Mouse (Mus musculus): ENCODE measurements around the gene Ank3. TPM values are rescaled to one million over a fixed set of nuclear protein-coding genes. Genes with fewer than 3 reads are reported as not detected.

The Ank3 gene
- total and polyA plus RNA-seq, 2 experiments from 2014 or later: 23.4 to 64.7 TPM

DNA sequence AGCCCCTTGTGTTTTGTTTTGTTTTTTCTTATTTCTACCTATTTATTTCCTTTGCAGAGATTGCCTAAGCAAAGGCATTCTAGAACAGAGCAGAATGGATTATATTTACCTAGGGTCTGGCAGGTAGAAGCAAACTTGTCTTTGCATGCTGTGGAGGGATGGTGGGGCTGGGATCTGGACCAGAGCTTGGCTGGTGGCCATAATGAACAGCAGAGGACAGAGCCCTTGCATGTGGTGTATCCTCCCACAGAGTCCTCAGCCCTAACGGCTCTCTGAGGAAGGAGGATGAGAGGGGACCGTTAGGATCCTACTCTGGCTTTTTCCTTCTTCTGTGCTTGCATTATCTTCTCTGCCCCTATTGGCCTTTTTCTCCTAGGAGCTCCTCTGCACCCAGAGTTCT, 79.1 kb downstream of the Ank3 start:
- Histone ChIP-seq H3K36me3 (replicated peaks; ENCODE audit: control insufficient read depth, insufficient read depth, low read length) (no peaks in the 10 kb centered on the region), H3K4me1 (ENCODE audit: control insufficient read depth, insufficient read depth) (no peaks in the 10 kb centered on the region), H3K4me3 (ENCODE audit: low read depth, low read length) (no peak overlapping the region), H3K9ac (replicated peaks; ENCODE audit: low read depth, low read length) (no peak overlapping the region), H3K27ac (ENCODE audit: low read depth) (no peak overlapping the region), H3K9me3 (replicated peaks; ENCODE audit: control insufficient read depth, low read length) (no peaks in the 10 kb centered on the region), H3K4me2 (ENCODE audit: low read depth, low read length) (no peak overlapping the region), H3K27me3 (ENCODE audit: control insufficient read depth, insufficient read depth, low read length) (no peaks in the 10 kb centered on the region)
- TF ChIP-seq EP300 (IDR thresholded peaks at IDR 0.05; ENCODE audit: low read depth): no peak
- TF ChIP-seq CTCF (IDR thresholded peaks at IDR 0.05; ENCODE audit: low read depth): no peak
- 52% methylated on average over 2 of the region's 2 CpGs for WGBS
- no peak for DNase-seq (ENCODE audit: low spot score)
- ATAC-seq (ENCODE audit: insufficient read depth, low read depth): no peak

DNA sequence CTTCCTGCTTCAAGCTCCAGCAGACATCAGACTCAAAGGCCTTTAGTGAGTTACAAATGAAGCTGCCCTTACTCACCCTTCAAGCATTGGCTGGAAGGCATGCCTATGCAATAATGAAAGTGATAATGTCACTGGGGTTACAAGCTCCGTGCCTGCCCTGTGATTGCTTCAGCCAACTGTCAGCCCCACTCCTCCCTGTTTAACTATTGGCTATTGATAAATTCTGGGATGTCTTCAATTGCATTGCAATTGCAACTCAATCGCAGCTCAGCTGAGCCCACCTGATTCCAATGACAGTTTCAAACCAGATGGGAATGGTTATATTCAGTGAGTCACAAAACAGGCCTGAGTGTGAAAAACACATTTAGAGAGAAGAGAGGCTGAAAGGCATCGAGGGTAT, 80.3 kb downstream of the Ank3 start:
- Histone ChIP-seq H3K4me2 (ENCODE audit: low read depth, low read length) (no peak overlapping the region), H3K4me3 (ENCODE audit: low read depth, low read length) (no peak overlapping the region), H3K36me3 (replicated peaks; ENCODE audit: control insufficient read depth, insufficient read depth, low read length) (no peaks in the 10 kb centered on the region), H3K27me3 (ENCODE audit: control insufficient read depth, insufficient read depth, low read length) (no peaks in the 10 kb centered on the region), H3K4me1 (ENCODE audit: control insufficient read depth, insufficient read depth) (no peaks in the 10 kb centered on the region), H3K27ac (ENCODE audit: low read depth) (no peak overlapping the region), H3K9ac (replicated peaks; ENCODE audit: low read depth, low read length) (no peak overlapping the region), H3K9me3 (replicated peaks; ENCODE audit: control insufficient read depth, low read length) (no peaks in the 10 kb centered on the region)
- WGBS: 60% methylated on average over 3 of the region's 3 CpGs
- no peak for TF ChIP-seq EP300 (IDR thresholded peaks at IDR 0.05; ENCODE audit: low read depth)
- TF ChIP-seq CTCF (IDR thresholded peaks at IDR 0.05; ENCODE audit: low read depth): no peak
- no peak for ATAC-seq (ENCODE audit: insufficient read depth, low read depth)
- no peak for DNase-seq (ENCODE audit: low spot score)

DNA sequence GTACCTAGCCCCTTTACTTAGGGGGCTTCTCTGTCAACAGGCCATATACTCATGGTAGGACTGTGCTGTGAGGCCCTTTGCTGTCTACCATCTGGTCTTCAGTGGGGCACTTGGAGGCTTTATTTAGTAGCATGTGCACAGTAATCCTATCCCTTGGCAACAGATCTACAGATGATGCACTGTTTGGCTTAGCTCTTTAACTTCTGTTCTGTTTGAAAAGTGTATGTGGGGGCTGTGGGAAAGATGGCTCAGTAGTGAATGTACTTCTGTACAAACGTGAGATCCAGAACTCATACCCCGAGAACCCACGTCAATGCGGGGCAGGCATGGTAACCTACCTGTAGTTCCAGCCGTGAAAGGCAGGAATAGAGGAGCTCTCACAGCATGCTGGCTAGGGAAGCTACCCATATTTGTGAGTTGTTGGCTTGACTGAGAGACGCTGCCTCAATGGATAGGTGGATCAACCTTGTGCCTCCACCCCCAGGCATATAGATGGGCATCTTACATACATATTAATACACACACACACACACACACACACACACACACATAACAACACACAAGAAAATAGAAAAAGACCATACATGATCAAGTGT, 86.7 kb downstream of the Ank3 start:
- Histone ChIP-seq H3K9ac (replicated peaks; ENCODE audit: low read depth, low read length) (no peak overlapping the region), H3K4me1 (ENCODE audit: control insufficient read depth, insufficient read depth) (no peaks in the 10 kb centered on the region), H3K27ac (ENCODE audit: low read depth) (no peak overlapping the region), H3K27me3 (ENCODE audit: control insufficient read depth, insufficient read depth, low read length) (no peaks in the 10 kb centered on the region), H3K36me3 (replicated peaks; ENCODE audit: control insufficient read depth, insufficient read depth, low read length) (no peaks in the 10 kb centered on the region), H3K9me3 (replicated peaks; ENCODE audit: control insufficient read depth, low read length) (no peaks in the 10 kb centered on the region), H3K4me3 (ENCODE audit: low read depth, low read length) (no peak overlapping the region), H3K4me2 (ENCODE audit: low read depth, low read length) (no peak overlapping the region)
- WGBS: 89% methylated on average over 6 of the region's 6 CpGs
- TF ChIP-seq CTCF (IDR thresholded peaks at IDR 0.05; ENCODE audit: low read depth) (no peak), EP300 (IDR thresholded peaks at IDR 0.05; ENCODE audit: low read depth) (no peak)
- DNase-seq (ENCODE audit: low spot score) (no peak), ATAC-seq (ENCODE audit: insufficient read depth, low read depth) (no peak)

DNA sequence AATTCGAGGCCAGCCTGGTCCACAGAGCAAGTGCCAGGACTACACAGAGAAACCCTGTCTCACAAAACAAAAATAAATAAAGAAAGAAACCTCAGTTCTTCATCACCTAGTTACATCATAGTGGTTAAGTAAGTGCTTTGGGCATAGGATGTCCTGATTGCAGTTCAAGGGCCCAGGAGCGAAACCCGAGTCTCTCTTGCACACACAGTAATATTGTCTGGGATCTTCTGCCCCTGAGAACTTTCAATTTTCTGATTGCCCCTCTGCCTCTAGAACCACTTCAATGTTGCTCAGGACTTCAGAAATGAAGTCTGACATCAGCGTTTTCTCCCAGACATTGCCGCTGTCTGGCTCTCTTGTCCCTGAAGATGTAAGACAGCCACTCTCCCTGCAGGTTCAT, 91.6 kb downstream of the Ank3 start:
- WGBS: 81% methylated on average over 5 of the region's 5 CpGs

DNA sequence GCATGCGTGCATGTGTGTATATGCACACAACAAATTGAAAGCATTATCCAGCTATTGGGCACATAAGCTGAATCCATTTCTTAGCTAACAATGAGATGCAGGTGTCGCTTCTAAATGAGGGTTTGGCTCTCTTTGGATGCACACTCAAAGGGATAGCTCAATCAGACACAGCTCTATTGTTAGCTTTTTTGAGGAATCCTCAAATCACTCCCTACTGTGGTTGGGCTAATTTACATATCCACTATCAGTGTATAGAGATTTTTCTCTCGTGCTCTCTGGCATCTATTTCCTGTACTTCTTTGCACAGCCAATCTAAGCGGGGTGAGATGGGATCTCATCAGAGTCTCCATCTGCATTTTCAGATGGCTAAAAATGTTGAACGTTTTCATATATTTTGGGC, 93.4 kb downstream of the Ank3 start:
- no peak for TF ChIP-seq CTCF (IDR thresholded peaks at IDR 0.05; ENCODE audit: low read depth)
- no peak for TF ChIP-seq EP300 (IDR thresholded peaks at IDR 0.05; ENCODE audit: low read depth)
- Histone ChIP-seq H3K4me3 (ENCODE audit: low read depth, low read length) (no peak overlapping the region), H3K4me1 (ENCODE audit: control insufficient read depth, insufficient read depth) (no peaks in the 10 kb centered on the region), H3K9me3 (replicated peaks; ENCODE audit: control insufficient read depth, low read length) (no peaks in the 10 kb centered on the region), H3K36me3 (replicated peaks; ENCODE audit: control insufficient read depth, insufficient read depth, low read length) (no peaks in the 10 kb centered on the region), H3K9ac (replicated peaks; ENCODE audit: low read depth, low read length) (no peak overlapping the region), H3K27me3 (ENCODE audit: control insufficient read depth, insufficient read depth, low read length) (no peaks in the 10 kb centered on the region), H3K4me2 (ENCODE audit: low read depth, low read length) (no peak overlapping the region), H3K27ac (ENCODE audit: low read depth) (no peak overlapping the region)
- no peak for DNase-seq (ENCODE audit: low spot score)
- 68% methylated on average over 5 of the region's 5 CpGs for WGBS
- no peak for ATAC-seq (ENCODE audit: insufficient read depth, low read depth)

More for the DNA sequence above, 91.6 kb downstream of the Ank3 start:
- H3K27me3 ChIP-seq (ENCODE audit: control insufficient read depth, insufficient read depth, low read length): no peaks in the 10 kb centered on the region
- H3K4me2 ChIP-seq (ENCODE audit: low read depth, low read length): no peak overlapping the region
- H3K36me3 ChIP-seq (replicated peaks; ENCODE audit: control insufficient read depth, insufficient read depth, low read length): no peaks in the 10 kb centered on the region
- TF ChIP-seq EP300 (IDR thresholded peaks at IDR 0.05; ENCODE audit: low read depth) (no peak), CTCF (IDR thresholded peaks at IDR 0.05; ENCODE audit: low read depth) (no peak)
- DNase-seq (ENCODE audit: low spot score): no peak
- no peak overlapping the region for H3K9ac ChIP-seq (replicated peaks; ENCODE audit: low read depth, low read length)
- no peak for ATAC-seq (ENCODE audit: insufficient read depth, low read depth)
- H3K4me3 ChIP-seq (ENCODE audit: low read depth, low read length): no peak overlapping the region
- H3K4me1 ChIP-seq (ENCODE audit: control insufficient read depth, insufficient read depth): no peaks in the 10 kb centered on the region
- H3K27ac ChIP-seq (ENCODE audit: low read depth): no peak overlapping the region
- H3K9me3 ChIP-seq (replicated peaks; ENCODE audit: control insufficient read depth, low read length): no peaks in the 10 kb centered on the region

DNA sequence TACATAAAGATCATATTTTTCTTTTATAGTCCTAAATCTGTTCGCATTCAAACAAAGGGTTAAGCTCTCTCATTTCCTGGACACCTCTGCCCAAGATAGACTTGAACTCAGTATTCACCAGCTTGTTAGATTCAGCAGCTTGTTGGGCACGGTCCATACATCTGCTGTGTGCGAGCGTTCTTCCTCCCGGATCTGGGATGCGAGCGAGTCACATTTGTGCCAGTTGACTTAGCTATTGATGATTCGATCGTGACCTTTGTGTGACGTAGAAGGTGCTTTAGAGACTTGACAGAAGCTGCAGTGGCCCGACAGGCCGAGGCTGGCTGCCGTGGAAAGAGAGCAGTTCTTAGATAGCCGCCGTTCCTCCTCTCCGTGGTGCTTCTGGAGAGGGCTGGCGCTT, 98.8 kb downstream of the Ank3 start:
- 76% methylated on average over 17 of the region's 17 CpGs for WGBS
- H3K27ac ChIP-seq (ENCODE audit: low read depth): no peak overlapping the region
- ATAC-seq (ENCODE audit: insufficient read depth, low read depth) (no peak), DNase-seq (ENCODE audit: low spot score) (no peak)
- H3K27me3 ChIP-seq (ENCODE audit: control insufficient read depth, insufficient read depth, low read length): no peaks in the 10 kb centered on the region
- H3K9me3 ChIP-seq (replicated peaks; ENCODE audit: control insufficient read depth, low read length): no peaks in the 10 kb centered on the region
- no peaks in the 10 kb centered on the region for H3K36me3 ChIP-seq (replicated peaks; ENCODE audit: control insufficient read depth, insufficient read depth, low read length)
- no peaks in the 10 kb centered on the region for H3K4me1 ChIP-seq (ENCODE audit: control insufficient read depth, insufficient read depth)
- TF ChIP-seq EP300 (IDR thresholded peaks at IDR 0.05; ENCODE audit: low read depth): no peak
- TF ChIP-seq CTCF (IDR thresholded peaks at IDR 0.05; ENCODE audit: low read depth): no peak
- no peak overlapping the region for H3K4me2 ChIP-seq (ENCODE audit: low read depth, low read length)
- no peak overlapping the region for H3K9ac ChIP-seq (replicated peaks; ENCODE audit: low read depth, low read length)
- no peak overlapping the region for H3K4me3 ChIP-seq (ENCODE audit: low read depth, low read length)
